Mouse (Mus musculus) inflammation-experienced regulatory T-cells (primary cell): ENCODE results near the gene Zfp605. TPM values are rescaled to one million over a fixed set of nuclear protein-coding genes. Genes with fewer than 3 reads are reported as not detected.

Experiments used
- polyA plus RNA-seq, 2 experiments: library from polyadenylated mRNA; unstranded; fragments of 100-300 nt; shearing (Covaris generic); gene quantifications; one replicate each; pipeline ENCODE4 v1.2.1; 2017

Gene Zfp605
- polyA plus RNA-seq = 1 to 10 TPM; 2.8 to 4.0 TPM

GRCm38 (mm10) chr5:110109991-110110441 is at the start of gene Zfp605:
TSS of gene Zfp605 (plus strand) at chr5:110110092.

GRCm38 (mm10) chr5:110072413-110072812 is 37.5 kb upstream of the Zfp605 start, which contains the start of gene Gm17655:
TSS of gene Gm17655 (minus strand) at chr5:110072513.

GRCm38 (mm10) chr5:110094030-110094846 is 15.7 kb upstream of the Zfp605 start, which contains the start of gene Gm35315:
TSS of gene Gm35315 (minus strand) at chr5:110094420.

GRCm38 (mm10) chr5:110099656-110100580 is 10.0 kb upstream of the Zfp605 start, which contains the start of gene Plcxd1:
TSS of gene Plcxd1 (plus strand) at chr5:110099969.

GRCm38 (mm10) chr5:110107581-110108304 is 2.1 kb upstream of the Zfp605 start, which contains the start of gene Gtpbp6:
TSS of gene Gtpbp6 (minus strand) at chr5:110108197.

GRCm38 (mm10) chr5:110135293-110136086 is 25.6 kb downstream of the Zfp605 start, which contains the start of gene Chfr:
TSS of gene Chfr (plus strand) at chr5:110135842.

GRCm38 (mm10) chr5:110176362-110177020 is 66.6 kb downstream of the Zfp605 start, which contains the start of gene Golga3:
TSS of gene Golga3 (plus strand) at chr5:110176701.

Other genes with a start within 250 kb of the Zfp605 start
- 10 to 100 TPM; 18.8 to 31.4 TPM for gene Gm15446, start 186.7 kb upstream of the Zfp605 start, polyA plus RNA-seq
- 10 to 100 TPM; 18.5 to 19.0 TPM for gene Zfp932, start 113.6 kb upstream of the Zfp605 start, polyA plus RNA-seq
- gene Gm17655, start 37.6 kb upstream of the Zfp605 start, polyA plus RNA-seq = 10 to 100 TPM; 10.9 to 11.1 TPM
- 1 to 10 TPM; 1.7 to 2.1 TPM for gene Gm35315, start 15.7 kb upstream of the Zfp605 start, polyA plus RNA-seq
- 1 to 10 TPM; 2.1 to 2.6 TPM for gene Plcxd1, start 10.1 kb upstream of the Zfp605 start, polyA plus RNA-seq
- 10 to 100 TPM; 57.5 to 92.5 TPM for gene Gtpbp6, start 1.9 kb upstream of the Zfp605 start, polyA plus RNA-seq
- gene Chfr, start 25.8 kb downstream of the Zfp605 start, polyA plus RNA-seq = 10 to 100 TPM; 63.1 to 78.6 TPM
- gene Golga3, start 66.6 kb downstream of the Zfp605 start, polyA plus RNA-seq = 10 to 100 TPM; 30.3 to 30.8 TPM
- 10 to 100 TPM; 52.2 to 60.1 TPM for gene Ankle2, start 120.9 kb downstream of the Zfp605 start, polyA plus RNA-seq
- 10 to 100 TPM; 53.2 to 69.8 TPM for gene Pgam5, start 159.8 kb downstream of the Zfp605 start, polyA plus RNA-seq
- 1 to 10 TPM; 2.8 to 4.2 TPM for gene Pxmp2, start 176.1 kb downstream of the Zfp605 start, polyA plus RNA-seq
- gene Pole, start 176.2 kb downstream of the Zfp605 start, polyA plus RNA-seq = 1 to 10 TPM; 3.2 to 3.9 TPM
- gene P2rx2, start 233.1 kb downstream of the Zfp605 start, polyA plus RNA-seq = not detected
- under 1 TPM; 0.31 to 0.58 TPM for gene Lrcol1, start 234.6 kb downstream of the Zfp605 start, polyA plus RNA-seq